Mouse (Mus musculus) telencephalon, adult 2 months (tissue): Measurements from ENCODE around the gene Luc7l.

Experiments
- DNase-seq: peaks from one replicate; pipeline ENCODE4 v3.0.0-alpha.2; 2011; ENCODE audit warnings: low read depth, low spot score

The Luc7l gene

DNA sequence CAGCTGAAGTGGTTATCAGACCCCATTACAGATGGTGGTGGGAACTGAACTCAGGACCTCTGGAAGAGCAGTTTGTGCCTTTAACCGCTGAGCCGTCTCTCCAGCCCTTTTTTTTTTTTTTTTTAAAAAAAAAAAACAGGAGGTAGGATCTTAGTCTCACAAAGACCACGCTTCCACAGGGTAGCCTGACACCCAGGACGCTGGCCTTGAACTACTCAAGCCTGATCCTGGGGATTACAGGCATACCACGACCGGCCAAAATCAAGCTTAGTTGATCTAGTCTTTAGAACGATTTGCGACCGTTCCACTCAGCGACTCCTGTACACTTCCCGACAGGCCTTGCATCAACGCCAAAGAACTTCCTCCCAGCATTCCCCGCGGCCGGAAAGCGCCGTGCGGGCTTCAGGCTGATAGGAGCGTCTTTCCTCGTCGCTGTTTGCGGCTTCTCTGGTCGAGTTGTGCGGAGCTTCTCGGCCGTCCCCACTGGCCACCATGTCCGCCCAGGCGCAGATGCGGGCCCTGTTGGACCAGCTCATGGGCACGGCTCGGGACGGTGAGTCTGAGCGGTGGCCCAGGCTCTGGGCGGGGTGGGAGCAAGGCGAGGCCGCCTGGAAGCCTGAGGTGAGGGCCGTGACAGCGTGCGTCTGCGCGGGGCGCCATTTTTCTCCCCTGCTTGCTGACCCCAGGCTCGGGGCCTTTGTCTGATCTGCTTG, at the start of gene Luc7l:
TSS of gene Luc7l (plus strand) at position 358 of the 713 bp plus-strand sequence.
- DNase-seq: peak; percentile 97

DNA sequence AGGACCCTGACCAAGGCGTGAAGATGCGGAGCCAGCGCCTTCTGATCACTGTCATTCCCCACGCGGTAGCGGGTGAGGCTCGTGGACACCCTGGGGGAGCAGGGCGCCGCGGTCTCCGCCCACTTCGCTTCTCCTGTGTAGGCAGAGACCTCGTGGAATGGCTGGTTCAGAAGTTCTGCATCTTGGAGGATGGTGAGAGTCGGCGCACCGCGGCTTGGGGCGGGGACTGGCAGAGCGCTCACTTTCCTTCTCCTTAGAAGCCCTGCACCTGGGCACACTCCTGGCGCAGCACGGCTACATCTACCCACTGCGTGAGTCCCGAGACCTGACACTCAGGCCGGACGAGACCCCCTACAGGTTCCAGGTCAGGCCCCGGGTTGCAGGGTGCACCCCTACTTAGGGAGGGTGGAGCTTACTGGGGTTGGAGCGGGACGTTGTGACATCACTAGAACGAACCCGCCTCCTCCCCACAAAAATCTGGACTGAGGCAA, 49.3 kb upstream of the Luc7l start:
- peak; percentile 62 for DNase-seq

DNA sequence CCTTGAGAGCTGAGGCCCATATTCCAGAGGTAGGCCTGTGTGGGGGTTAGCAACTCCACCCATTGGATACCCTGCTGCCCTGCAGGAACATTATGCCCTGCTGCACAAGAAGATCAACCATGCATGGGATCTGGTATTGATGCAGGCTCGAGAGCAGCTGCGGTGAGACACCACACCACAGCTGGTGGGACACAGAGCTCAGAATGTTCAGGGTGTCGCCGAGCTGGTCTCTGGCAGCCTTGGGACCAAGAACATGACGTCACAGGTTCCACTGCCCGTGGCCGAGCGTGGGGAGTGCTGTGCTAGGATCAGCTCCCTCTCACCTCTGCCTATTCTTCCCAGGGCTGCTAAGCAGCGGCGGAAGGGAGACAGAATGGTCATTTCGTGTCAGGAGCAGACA, 47.9 kb upstream of the Luc7l start:
- no peak for DNase-seq

DNA sequence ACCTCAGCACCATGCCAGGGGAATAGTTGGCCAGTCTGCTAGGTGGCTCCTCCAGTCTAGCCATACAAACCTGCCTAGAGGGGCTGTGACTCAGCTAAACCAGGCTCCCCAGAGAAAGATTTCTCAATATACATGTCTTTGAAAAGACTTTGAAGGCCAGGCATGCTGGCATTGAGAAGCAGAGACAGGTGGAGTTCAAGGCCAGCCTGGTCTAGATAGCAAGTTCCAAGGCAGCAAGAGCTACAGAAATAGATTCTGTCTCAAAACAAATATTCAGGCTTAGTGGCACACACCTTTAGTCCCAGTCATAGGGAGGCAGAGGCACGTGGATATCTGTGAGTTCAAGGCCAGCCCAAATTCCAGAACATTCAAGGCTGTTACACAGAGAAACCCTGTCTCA, 46.3 kb upstream of the Luc7l start:
- DNase-seq: no peak

GRCm38 (mm10) chr17:26207686-26208085, 45.0 kb upstream of the Luc7l start, which contains the start of gene Arhgdig:
Gene Arhgdig (minus strand): TSS chr17:26207786.
- DNase-seq: no peak

DNA sequence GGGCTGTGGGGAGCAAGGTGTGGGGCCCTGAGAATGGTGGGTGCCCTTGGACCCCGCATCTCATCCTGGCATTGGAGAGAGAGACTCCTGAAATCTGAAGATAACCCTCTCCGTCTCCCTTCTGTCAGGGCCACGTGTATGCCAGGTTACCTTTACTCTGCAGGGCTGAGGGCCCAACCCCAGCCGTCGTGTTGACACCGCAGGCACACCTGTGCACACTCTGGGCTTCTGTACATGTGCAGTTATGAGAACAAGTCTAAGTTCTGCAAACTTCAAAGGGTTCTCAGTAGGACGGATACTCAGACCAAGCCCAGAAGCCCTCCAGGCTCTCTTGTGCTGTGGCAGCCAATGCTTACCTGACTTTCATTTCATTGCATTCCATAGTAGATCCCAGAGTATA, 40.5 kb upstream of the Luc7l start:
- DNase-seq: no peak

GRCm38 (mm10) chr17:26212681-26213080, 40.0 kb upstream of the Luc7l start:
- DNase-seq: no peak

DNA sequence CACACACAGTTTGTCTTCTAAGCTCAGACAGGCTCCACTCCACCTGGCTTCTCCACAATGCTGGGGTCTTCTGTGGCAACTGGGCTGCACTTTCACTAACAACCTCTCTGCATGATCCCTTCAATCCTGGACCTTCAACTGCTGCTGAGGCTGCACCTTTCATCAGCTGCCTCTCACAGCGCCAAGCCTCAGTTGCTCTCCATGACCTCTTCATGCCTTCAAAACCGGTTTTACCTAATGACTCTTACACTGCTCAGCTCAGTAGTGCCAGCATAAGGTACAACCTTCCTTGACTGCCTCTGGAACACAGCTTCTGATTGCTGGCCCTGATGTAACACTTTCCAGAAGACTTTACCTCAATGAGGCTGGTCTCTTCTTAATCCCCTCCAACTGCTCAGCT, 31.2 kb upstream of the Luc7l start:
- no peak for DNase-seq

- DNase-seq: no peak
Measured at GRCm38 (mm10) chr17:26225150-26225549, 27.5 kb upstream of the Luc7l start.

- DNase-seq: no peak
Measured at GRCm38 (mm10) chr17:26229776-26230175, 22.9 kb upstream of the Luc7l start.

DNA sequence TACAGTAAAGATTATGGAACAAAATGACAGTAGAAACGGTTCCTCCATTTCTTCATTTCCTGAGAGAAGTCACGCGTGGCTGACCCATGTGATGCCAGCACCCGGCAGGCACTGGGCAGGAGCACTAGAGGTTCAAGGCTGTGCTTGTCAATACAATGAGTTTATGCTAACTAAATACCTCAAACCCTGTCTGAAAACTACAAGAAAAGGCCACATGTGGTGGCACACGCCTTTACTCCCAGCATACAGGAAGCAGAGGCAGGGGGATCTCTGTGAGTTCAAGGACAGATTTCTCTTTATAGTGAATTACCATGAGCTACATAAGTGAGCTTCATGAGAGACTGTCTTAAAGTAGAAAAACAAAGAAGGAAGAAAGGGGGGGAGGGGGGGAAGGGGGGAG, 21.5 kb upstream of the Luc7l start:
- DNase-seq: no peak

DNA sequence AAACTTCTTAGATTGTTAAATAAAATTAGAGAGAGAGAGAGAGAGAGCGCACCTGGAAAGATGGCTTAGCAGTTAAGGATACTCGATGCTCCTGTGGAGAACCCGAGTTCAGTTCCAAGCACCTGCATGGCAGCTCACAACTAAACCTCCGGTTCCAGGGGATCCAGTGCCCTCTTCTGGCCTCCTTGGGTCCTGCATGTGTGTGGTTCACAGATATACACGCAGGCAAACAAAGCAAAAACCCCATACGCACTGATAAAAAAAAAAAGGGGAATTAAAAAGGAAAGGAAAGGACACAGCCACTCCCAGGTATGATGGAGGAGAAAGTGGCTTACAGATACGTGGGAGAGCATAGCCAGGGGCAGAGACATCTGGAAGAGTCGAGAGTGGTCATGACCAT, 19.8 kb upstream of the Luc7l start:
- no peak for DNase-seq

DNA sequence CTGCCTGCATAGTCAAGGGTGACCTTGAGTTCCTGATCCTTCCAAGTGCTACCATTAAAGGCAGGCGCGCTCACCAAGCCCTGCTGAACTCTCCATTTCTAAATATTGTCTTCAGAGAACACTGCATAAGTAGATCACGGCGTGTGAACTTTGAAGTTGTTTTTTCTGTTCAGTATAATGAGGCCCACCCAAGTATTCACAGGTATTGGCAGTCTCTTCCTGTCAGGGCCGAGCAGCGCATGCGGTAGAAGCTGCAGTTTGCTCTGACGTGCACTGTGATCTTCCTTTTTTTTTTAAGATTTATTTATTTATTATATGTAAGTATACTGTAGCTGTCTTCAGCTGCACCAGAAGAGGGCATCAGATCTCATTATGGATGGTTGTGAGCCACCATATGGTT, 18.3 kb upstream of the Luc7l start:
- no peak for DNase-seq

DNA sequence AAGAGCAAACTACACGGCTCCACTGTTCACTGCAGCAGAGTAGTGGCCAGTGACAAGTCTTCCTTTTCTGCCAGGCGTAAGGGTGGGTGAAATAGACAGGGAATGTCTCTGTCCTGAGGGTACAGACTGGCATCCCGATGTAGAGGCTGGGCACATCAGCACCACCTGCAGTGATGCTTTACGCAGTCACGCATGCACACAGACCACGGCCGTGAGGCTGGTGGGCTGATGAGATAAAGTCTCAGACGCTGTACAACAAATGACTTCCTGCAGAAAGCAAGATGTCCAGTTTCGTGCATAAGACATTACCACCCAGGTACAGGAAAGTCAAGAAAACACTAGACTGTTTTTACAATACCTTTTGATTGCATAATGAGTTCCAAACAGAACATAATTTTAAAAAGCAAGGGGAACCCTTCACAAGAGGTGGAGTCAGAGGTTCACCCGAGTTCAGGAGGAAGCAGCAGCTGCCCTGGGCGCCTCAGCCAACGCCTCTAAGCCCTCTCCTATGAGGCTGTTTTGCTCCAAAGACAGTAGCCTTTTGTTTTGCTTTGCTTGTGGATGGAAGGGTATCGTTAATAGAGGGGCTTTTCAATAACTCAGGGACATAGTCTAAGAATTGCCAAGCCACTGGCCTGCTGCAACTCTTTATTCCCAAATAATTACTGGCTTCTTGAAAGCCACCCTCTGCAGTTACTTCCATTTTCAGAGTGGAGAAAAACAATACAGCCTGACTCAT, 17.4 kb upstream of the Luc7l start:
- no peak for DNase-seq

- no peak for DNase-seq
Measured at GRCm38 (mm10) chr17:26237667-26238066, 15.0 kb upstream of the Luc7l start.

DNA sequence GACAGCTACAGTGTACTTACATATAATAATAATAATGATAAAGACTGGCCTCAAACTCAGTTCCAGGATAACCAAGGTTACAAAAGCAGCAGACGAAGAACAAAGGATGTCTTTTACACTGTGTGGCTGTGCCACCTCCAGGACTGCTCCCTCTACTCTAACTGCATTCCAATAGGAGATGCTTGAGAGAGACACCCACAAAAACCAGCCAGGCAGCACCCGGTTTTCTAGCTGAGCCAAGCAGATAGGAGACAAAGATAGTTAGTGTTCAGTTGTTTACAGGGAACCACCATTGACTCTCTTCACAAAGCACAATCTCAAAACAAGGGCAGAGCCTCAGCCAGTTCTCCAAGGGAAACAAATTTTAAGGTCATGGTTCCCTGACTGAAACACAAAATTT, 13.1 kb upstream of the Luc7l start:
- DNase-seq: peak; percentile 43

DNA sequence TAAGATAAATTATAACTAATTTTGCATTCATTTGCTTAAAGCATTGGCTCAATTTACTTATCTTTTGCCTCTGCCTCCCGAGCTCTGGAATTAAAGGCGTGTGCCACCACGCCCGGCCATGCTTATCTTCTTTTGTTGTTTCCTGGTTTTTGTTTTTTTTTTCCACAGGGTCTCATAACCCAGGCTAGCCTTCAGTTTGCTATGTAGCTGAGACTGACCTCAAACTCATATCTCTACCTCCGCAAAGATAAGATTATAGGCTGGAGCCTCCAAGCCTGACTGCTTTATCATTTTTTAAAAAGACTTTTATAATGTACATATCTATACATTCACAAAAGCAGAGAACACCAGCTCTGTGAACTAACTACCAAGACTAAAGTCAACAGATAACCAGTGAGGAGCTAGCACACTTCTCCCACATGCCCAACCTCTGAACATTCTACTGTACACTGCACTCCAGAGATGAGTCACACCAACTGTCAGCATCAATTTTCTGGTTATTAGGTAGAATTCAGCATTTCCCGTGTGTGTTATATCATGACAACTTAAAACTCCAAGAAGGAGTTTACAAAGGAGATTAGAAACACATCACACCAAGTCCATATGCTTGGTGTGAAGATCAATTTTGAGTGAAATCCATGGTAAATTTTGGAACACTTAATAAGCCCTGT, 12.4 kb upstream of the Luc7l start:
- DNase-seq: no peak

GRCm38 (mm10) chr17:26240990-26241389, 11.7 kb upstream of the Luc7l start:
- no peak for DNase-seq

DNA sequence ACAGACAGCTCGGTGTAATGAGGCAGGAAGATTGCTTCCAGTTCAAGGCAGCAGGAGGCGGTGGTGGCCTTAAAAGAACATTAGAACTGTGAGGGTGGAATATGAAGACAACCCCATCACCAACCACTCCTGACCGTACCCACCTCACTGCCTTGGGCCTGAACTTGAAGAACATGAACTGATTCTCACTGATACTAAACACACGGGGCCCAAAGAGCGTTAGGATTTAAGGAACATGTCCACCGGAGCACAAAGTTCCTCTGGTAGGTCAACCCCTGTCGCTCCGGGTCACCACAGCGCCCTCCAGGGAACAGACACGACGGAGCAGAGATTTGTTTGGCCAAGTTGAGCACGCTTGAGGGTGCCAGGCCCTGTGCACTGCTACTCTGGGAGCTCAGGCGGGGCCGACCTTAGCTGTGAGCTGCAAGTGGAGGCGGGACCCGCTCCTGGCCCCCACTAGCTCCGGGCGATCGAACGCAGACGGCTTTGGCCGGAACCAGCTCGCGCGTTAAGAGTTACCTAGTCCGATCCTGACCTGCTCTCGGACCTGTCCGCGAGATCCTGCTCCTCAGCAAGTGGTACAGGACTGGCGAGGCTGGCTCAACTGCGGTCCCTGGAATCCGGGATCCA, 9.1 kb upstream of the Luc7l start:
- DNase-seq: peak; percentile 24

DNA sequence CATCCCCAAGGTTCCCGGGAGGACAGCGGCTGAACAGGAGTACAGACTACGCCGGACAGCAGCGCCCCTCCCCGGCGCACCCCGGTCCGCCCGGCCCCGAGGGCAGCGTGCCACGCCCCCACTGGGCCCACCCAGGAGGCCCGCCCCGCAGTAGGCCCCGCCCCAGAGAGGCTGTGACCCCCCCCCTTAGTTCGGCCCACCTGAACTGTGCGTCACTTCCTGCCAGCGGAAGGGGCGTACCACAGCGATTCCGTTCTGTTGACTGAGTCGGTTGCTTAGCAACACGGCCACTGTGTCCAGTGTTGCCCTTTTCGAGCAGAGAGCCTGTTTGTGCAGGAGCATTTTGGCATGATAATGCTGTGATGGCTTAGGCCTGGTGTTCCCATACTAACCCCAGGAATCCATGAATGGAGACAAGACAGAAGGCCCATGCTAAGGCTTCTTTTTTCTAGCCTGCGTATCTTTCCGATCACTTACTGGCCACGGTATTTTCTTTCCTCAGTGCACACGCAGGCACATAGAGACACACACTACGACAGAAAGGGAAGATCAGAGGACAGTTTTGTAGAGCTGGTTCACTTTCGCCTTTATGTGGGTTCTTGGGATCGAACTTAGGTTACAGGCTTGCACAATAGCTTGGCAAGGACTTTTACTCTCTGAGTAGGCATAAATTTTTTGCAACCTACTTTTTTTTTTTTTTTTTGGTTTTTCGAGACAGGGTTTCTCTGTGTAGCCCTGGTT, 8.4 kb upstream of the Luc7l start, which contains the start of gene Fam234a:
TSS of gene Fam234a (minus strand) at position 142 of the 741 bp plus-strand sequence.
- peak; percentile 94 for DNase-seq

GRCm38 (mm10) chr17:26251886-26252538, 684 bp upstream of the Luc7l start:
- DNase-seq: no peak
